Mouse (Mus musculus) CH12.LX (cell line): ENCODE measurements around the gene Mroh3. TPM values are rescaled to one million over a fixed set of nuclear protein-coding genes. Genes with fewer than 3 reads are reported as not detected.

Experiments
- DNase-seq: peaks from one replicate; pipeline ENCODE4 v3.0.0-alpha.2; 2013; ENCODE audit errors: extremely low read depth
- H3K27ac ChIP-seq: 2 replicates; pipeline ENCODE4 v1.5.1; 2012; ENCODE audit warnings: low read depth, mild to moderate bottlenecking, control low read depth, moderate library complexity; ENCODE audit not compliant: insufficient read depth
- H3K27me3 ChIP-seq: replicated peaks from 2 replicates; pipeline ENCODE3; 2012; ENCODE audit warnings: inconsistent platforms
- H3K36me3 ChIP-seq, 2 experiments: replicated peaks in 1 of 2; 2 replicates each; pipeline versions ENCODE3 to v1.6.1; 2012; ENCODE audit warnings: inconsistent platforms in 1 of 2, low read length in 1 of 2, mild to moderate bottlenecking in 1 of 2, mixed read lengths in 1 of 2, moderate library complexity in 1 of 2; ENCODE audit not compliant: control insufficient read depth in 1 of 2, insufficient read depth in 1 of 2
- H3K4me1 ChIP-seq, 2 experiments: 2 replicates each; pipeline ENCODE4 v1.6.1; 2012; ENCODE audit warnings: inconsistent platforms in 1 of 2, moderate library complexity in 1 of 2; ENCODE audit not compliant: insufficient read depth in 2 of 2, control insufficient read depth in 1 of 2
- H3K4me2 ChIP-seq: 2 replicates; pipeline ENCODE4 v1.6.1; 2012; ENCODE audit warnings: low read depth, mild to moderate bottlenecking, control low read depth; ENCODE audit not compliant: poor library complexity, insufficient read depth, severe bottlenecking
- H3K4me3 ChIP-seq, 3 experiments: fragments of 150-350 bp in 1 of 3; sonication (generic) in 1 of 3; replicated peaks in 1 of 3; 2 replicates each; pipeline versions ENCODE3 to v1.5.1; 2011 to 2012; ENCODE audit warnings: low read depth in 2 of 3, low read length in 2 of 3, mild to moderate bottlenecking in 2 of 3, moderate library complexity in 2 of 3, control low read depth in 1 of 3, improper control_type of control experiment in 1 of 3, inconsistent platforms in 1 of 3, mixed read lengths in 1 of 3; ENCODE audit not compliant: poor library complexity in 1 of 3
- H3K79me2 ChIP-seq: replicated peaks from 2 replicates; pipeline ENCODE4 v1.6.1; 2012; ENCODE audit warnings: mild to moderate bottlenecking, moderate library complexity; ENCODE audit not compliant: control insufficient read depth, poor library complexity, insufficient read depth, severe bottlenecking; ENCODE audit errors: extremely low read depth
- H3K9ac ChIP-seq: 2 replicates; pipeline ENCODE4 v1.6.1; 2012; ENCODE audit warnings: low read depth, mild to moderate bottlenecking, control low read depth, moderate library complexity; ENCODE audit not compliant: insufficient read depth
- H3K9me3 ChIP-seq: replicated peaks from 2 replicates; pipeline ENCODE3; 2012; ENCODE audit warnings: low read length, inconsistent platforms, mixed read lengths
- CHD1 ChIP-seq: IDR thresholded peaks from 2 replicates; pipeline ENCODE4 v1.6.1; 2012; ENCODE audit warnings: low read depth, low read length, improper control_type of control experiment, inconsistent platforms
- CTCF ChIP-seq, 2 experiments: IDR thresholded peaks in 1 of 2; conservative IDR thresholded peaks in 1 of 2; 2 replicates each; pipeline ENCODE4 v1.5.1; 2011 to 2012; ENCODE audit warnings: low read depth in 2 of 2, low read length in 2 of 2, improper control_type of control experiment in 1 of 2, inconsistent platforms in 1 of 2, mild to moderate bottlenecking in 1 of 2, moderate library complexity in 1 of 2
- E2F4 ChIP-seq: IDR thresholded peaks from 2 replicates; pipeline ENCODE4 v1.6.1; 2011; ENCODE audit warnings: low read depth, low read length, improper control_type of control experiment; ENCODE audit not compliant: insufficient replicate concordance
- ELF1 ChIP-seq: IDR thresholded peaks from 2 replicates; pipeline ENCODE4 v1.6.1; 2014; ENCODE audit warnings: low read depth, mild to moderate bottlenecking, inconsistent platforms, low read length, improper control_type of control experiment
- IRF4 ChIP-seq: IDR thresholded peaks from 2 replicates; pipeline ENCODE4 v1.6.1; 2014; ENCODE audit warnings: low read depth, mild to moderate bottlenecking, inconsistent platforms, low read length, improper control_type of control experiment
- KAT2A ChIP-seq: IDR thresholded peaks from 2 replicates; pipeline ENCODE4 v1.6.1; 2012; ENCODE audit warnings: low read length, improper control_type of control experiment, inconsistent platforms; ENCODE audit not compliant: insufficient replicate concordance
- MAFK ChIP-seq: IDR thresholded peaks from 2 replicates; pipeline ENCODE4 v1.6.1; 2011; ENCODE audit warnings: low read length, improper control_type of control experiment; ENCODE audit not compliant: insufficient replicate concordance
- MYC ChIP-seq: IDR thresholded peaks from 2 replicates; pipeline ENCODE4 v1.6.1; 2011; ENCODE audit warnings: low read depth, mild to moderate bottlenecking, improper control_type of control experiment, low read length
- NELFE ChIP-seq: IDR thresholded peaks from 2 replicates; pipeline ENCODE4 v1.6.1; 2011; ENCODE audit warnings: low read depth, low read length, improper control_type of control experiment
- POLR2AphosphoS2 ChIP-seq: IDR thresholded peaks from 2 replicates; pipeline ENCODE4 v1.6.1; 2011; ENCODE audit warnings: low read depth, low read length, improper control_type of control experiment
- RAD21 ChIP-seq: IDR thresholded peaks from 2 replicates; pipeline ENCODE4 v1.6.1; 2011; ENCODE audit warnings: low read depth, mild to moderate bottlenecking, low read length, improper control_type of control experiment, moderate library complexity
- RCOR1 ChIP-seq: conservative IDR thresholded peaks from 2 replicates; pipeline ENCODE4 v1.6.1; 2012; ENCODE audit warnings: low read depth, mild to moderate bottlenecking, inconsistent platforms, low read length, improper control_type of control experiment
- SIN3A ChIP-seq: IDR thresholded peaks from 2 replicates; pipeline ENCODE4 v1.6.1; 2012; ENCODE audit warnings: low read length, improper control_type of control experiment, inconsistent platforms
- TBP ChIP-seq: conservative IDR thresholded peaks from 2 replicates; pipeline ENCODE4 v1.6.1; 2011; ENCODE audit warnings: low read depth, low read length, improper control_type of control experiment
- USF1 ChIP-seq: IDR thresholded peaks from 2 replicates; pipeline ENCODE4 v1.6.1; 2014; ENCODE audit warnings: low read depth, mild to moderate bottlenecking, inconsistent platforms, low read length, improper control_type of control experiment
- ZKSCAN1 ChIP-seq: IDR thresholded peaks from 2 replicates; pipeline ENCODE4 v1.6.1; 2012; ENCODE audit warnings: low read depth, inconsistent platforms, low read length, improper control_type of control experiment, borderline replicate concordance
- ZNF384 ChIP-seq: IDR thresholded peaks from 2 replicates; pipeline ENCODE4 v1.6.1; 2012; ENCODE audit warnings: low read depth, low read length, improper control_type of control experiment, inconsistent platforms
- dilution Hi-C: fragments of 300-500 bp; cut with MboI; formaldehyde crosslinking; loops from 2 replicates; pipeline ENCODE4 v1.14.3; 2020; ENCODE audit warnings: low sequenced_read_pairs; ENCODE audit not compliant: extremely low pct_unique_long_range_greater_than_20kb, extremely low pct_ligation_motif_present
- in situ Hi-C: fragments of 300-500 bp; cut with MboI; formaldehyde crosslinking; loops from 3 replicates; pipeline ENCODE4 v1.14.3; 2019; ENCODE audit warnings: low sequenced_read_pairs, low pct_ligation_motif_present, low pct_unique_long_range_greater_than_20kb, mixed read lengths
- polyA plus RNA-seq: library from polyadenylated mRNA; unstranded; fragments of >175 nt; gene quantifications from 2 replicates; pipeline ENCODE4 v1.2.1, GENCODE M21; 2012; ENCODE audit warnings: low read depth; ENCODE audit not compliant: insufficient read length
- total RNA-seq, 2 experiments: library from RNA; depleted of rRNA; stranded (reverse); fragments of 300-350 nt in 1 of 2; fragments of >200 nt in 1 of 2; gene quantifications; 2 replicates each; pipeline ENCODE4 v1.2.3; 2012 to 2014

Gene Mroh3
- total and polyA plus RNA-seq, 3 experiments = not detected

DNA sequence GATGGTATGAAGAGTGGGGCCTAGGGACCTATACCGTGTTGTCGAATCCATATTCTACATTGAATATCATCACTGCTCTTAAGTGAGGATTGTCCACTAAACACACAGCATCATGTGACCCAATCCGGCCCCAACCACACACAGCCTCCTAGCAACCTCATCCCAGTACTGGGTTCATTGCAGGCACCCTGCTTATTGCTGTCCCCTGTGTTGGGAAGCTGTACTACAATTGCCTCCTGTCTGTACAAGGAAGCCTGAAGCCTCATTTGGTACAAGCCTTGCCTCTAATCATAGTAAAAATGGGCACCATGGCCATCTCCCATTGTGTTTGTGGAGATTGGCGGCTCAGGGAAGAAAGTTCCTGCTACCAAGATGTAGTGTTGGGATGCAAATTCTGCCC, 56.3 kb downstream of the Mroh3 start:
- no peak overlapping the region for H3K27ac ChIP-seq
- no peak overlapping the region for H3K4me2 ChIP-seq
- H3K4me3 ChIP-seq = no peak overlapping the region
- DNase-seq = no peak
- H3K27me3 ChIP-seq = no peaks in the 10 kb centered on the region
- in situ Hi-C loops = no loop called here
- peaks cover 25 to 31% of the 10 kb centered on the region in 2 experiments for H3K4me1 ChIP-seq
- H3K79me2 ChIP-seq = no peaks in the 10 kb centered on the region
- no peak overlapping the region for H3K9ac ChIP-seq
- dilution Hi-C loops = no loop called here
- no peaks in the 10 kb centered on the region for H3K9me3 ChIP-seq
- H3K36me3 ChIP-seq = peaks cover 80 to 92% of the 10 kb centered on the region in 2 experiments
- TF ChIP-seq MYC (no peak), TBP (no peak), KAT2A (no peak)

DNA sequence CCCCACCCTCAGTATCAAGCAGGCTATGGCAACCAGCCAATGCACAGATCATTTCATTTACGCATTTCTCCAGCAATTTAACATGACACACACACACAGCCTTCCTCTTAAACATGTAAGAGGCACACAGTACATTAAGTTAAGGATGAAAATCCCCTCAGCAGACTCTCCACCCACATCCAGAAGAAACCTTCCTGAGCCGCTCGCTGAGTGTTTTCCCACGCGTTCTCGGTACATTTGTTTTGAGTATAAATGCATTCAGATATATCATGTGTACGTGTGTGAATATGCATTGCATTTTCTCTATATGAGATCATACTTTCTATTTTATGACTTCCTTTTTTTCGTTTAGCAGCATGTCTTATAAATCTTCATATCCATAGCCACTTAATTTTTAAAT, 61.3 kb downstream of the Mroh3 start:
- no peak overlapping the region for H3K4me2 ChIP-seq
- H3K27me3 ChIP-seq = no peaks in the 10 kb centered on the region
- in situ Hi-C loops = no loop called here
- H3K4me1 ChIP-seq = peaks cover 0 to 6% of the 10 kb centered on the region in 2 experiments; a peak in 2 of 4 replicates
- H3K4me3 ChIP-seq = no peak overlapping the region
- H3K79me2 ChIP-seq = no peaks in the 10 kb centered on the region
- dilution Hi-C loops = no loop called here
- H3K36me3 ChIP-seq = peaks cover 86 to 99% of the 10 kb centered on the region in 2 experiments
- H3K9me3 ChIP-seq = no peaks in the 10 kb centered on the region
- no peak overlapping the region for H3K27ac ChIP-seq
- DNase-seq = no peak
- TF ChIP-seq NELFE = no peak
- TF ChIP-seq ZKSCAN1 = no peak
- no peak overlapping the region for H3K9ac ChIP-seq

DNA sequence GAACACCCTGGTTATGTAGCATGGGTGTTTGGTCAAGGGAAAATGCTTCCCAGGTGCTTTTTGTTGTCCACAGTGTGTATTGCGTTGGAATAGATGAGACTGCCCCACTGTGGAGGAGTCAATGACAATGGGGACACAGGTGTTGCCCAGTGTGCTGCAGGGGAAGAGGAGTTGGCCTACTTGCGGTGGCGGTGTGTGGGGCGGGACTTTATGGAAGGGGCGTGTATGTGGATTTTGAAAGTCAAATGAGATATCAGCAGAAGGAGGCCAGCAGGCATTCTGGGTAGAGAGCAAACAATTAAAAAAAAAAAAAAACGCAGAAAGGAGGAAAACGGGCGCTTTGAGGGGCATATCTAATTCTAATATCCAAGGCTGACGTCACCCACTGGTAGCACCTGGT, 62.9 kb downstream of the Mroh3 start:
- peaks cover 89 to 97% of the 10 kb centered on the region in 2 experiments for H3K36me3 ChIP-seq
- in situ Hi-C loops = no loop called here
- no peak overlapping the region for H3K4me2 ChIP-seq
- peaks cover 0 to 6% of the 10 kb centered on the region in 2 experiments; a peak in 2 of 4 replicates for H3K4me1 ChIP-seq
- H3K4me3 ChIP-seq = no peak overlapping the region
- no peak overlapping the region for H3K9ac ChIP-seq
- DNase-seq = no peak
- TF ChIP-seq CHD1 (no peak), USF1 (no peak), RCOR1 (no peak), ELF1 (no peak), IRF4 (no peak), SIN3A (no peak), POLR2AphosphoS2 (no peak), CTCF (conservative IDR thresholded peaks at IDR 0.05 in 1 of 2, IDR thresholded peaks at IDR 0.05 in 1 of 2; ENCODE audit: low read depth in 2 of 2, low read length in 2 of 2) (no peak), ZNF384 (no peak), MAFK (no peak), RAD21 (no peak), E2F4 (no peak), NELFE (no peak), MYC (no peak)
- dilution Hi-C loops = no loop called here
- H3K27ac ChIP-seq = no peak overlapping the region
- H3K27me3 ChIP-seq = no peaks in the 10 kb centered on the region
- no peaks in the 10 kb centered on the region for H3K9me3 ChIP-seq
- no peaks in the 10 kb centered on the region for H3K79me2 ChIP-seq
